Mouse (Mus musculus) cerebellum, adult 11-12 months (tissue): Measurements from ENCODE around the gene Zfp668.
"Not testable (repeated sequence)": the region's sequence is repeated elsewhere in the genome, so short reads cannot be mapped to it uniquely, and the experiment has no call there.

Source experiments
- DNase-seq: peaks from one replicate; pipeline ENCODE4 v3.0.0; 2022

Gene Zfp668

DNA sequence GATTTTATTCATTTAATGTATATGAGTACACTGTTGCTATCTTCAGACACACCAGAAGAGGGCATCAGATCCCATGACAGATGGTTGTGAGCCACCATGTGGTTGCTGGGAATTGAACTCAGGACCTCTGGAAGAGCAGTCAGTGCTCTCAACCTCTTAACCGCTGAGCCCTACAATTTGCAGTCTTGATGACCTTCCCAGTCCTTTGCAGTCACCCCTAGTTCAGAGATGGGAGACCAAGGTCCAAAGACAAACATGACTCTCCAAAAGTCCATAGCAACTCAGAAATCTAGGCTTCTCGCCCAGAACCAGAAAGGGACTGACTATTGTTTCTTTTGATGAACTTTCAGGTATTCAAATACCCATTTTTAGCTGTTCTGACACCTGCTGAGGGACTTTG is 36.6 kb downstream of the Zfp668 start:
- not testable (repeated sequence) for DNase-seq

- not testable (repeated sequence) for DNase-seq
Measured at GRCm38 (mm10) chr7:127837878-127838277, 38.8 kb downstream of the Zfp668 start.

DNA sequence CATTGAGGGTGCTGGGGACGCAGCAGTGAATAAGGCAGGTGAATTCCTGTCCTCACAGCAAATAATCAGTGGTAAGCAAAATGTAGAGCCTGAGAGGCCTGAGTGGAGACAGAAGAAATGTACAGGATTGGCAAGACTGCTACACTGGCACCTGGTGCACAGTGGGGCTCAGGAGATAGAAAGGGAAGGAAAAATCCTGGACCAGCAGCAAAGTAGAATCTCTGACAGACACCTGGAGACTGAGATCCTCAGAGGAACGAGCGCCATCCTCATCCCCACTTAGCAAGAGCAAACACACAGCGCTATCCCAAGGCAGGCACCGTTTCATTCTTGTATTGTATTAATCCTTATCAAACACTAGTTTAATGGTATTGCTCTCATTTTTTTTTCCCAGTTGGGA is 39.2 kb downstream of the Zfp668 start:
- peak; percentile 64 for DNase-seq

GRCm38 (mm10) chr7:127835550-127835949 is 41.1 kb downstream of the Zfp668 start:
- no peak for DNase-seq

- peak; percentile 83 for DNase-seq
Measured at GRCm38 (mm10) chr7:127824176-127824871, 52.3 kb downstream of the Zfp668 start, which contains the start of the genes Stx4a and Stx1b. Stx4a (plus strand) TSS chr7:127824294. Stx1b (minus strand) TSS chr7:127824549.

- peak; percentile 75 for DNase-seq
Measured at GRCm38 (mm10) chr7:127823236-127824171, 53.1 kb downstream of the Zfp668 start.

DNA sequence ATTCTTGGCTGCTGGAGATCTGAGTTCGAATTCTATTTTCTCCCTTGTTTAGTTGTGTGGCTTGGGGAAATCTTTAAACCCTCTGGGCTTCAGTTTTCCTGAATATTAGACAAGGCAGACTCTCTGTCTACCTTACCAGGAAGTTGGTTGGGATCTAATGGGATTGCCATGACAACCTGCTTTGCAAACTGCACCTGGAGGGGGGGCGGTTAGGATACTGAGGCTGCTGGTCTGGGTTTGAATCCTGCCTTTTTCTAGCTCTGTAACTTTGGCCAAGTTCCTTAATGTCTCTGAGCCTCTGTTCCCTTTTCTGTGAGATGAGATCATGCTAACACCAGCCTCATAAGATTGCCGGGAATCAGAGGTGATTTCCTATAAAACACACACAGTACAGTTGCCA is 54.1 kb downstream of the Zfp668 start:
- no peak for DNase-seq

DNA sequence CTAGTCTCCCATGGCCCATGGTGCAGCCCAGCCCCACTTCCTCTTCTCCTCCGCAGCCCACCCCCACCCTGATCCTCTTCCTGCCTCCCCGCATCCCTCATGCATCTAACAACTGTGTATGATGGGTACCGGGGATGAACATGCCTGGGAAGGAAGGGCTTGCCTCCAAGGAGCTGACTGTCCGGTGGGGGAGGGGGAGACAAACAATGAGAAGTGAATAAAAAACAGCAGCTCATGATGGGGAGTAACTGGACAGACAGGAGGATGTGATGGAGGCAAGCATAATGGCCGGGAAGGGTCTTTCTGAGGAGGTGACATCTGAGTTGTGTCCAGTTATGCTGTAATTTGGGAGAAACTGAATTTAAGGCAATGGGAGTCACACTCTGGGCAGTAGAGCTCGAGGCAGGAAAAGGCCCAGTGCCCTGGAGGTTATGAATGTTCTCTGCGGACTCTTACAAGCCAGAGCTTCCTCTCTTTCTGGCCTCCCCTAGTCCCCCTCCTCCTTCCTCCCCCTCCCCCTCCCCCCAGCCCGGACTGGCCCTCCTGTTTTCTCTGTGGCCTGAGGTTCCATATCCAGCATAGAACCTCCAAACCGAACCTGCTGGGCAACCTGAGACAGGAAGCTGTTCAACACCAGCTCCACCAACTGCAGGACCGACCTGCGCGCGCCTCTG is 55.7 kb downstream of the Zfp668 start:
- no peak for DNase-seq

- DNase-seq = peak; percentile 46
Measured at GRCm38 (mm10) chr7:127817776-127818175, 58.9 kb downstream of the Zfp668 start.

- DNase-seq = peak; percentile 51
Measured at GRCm38 (mm10) chr7:127817053-127817452, 59.6 kb downstream of the Zfp668 start.

DNA sequence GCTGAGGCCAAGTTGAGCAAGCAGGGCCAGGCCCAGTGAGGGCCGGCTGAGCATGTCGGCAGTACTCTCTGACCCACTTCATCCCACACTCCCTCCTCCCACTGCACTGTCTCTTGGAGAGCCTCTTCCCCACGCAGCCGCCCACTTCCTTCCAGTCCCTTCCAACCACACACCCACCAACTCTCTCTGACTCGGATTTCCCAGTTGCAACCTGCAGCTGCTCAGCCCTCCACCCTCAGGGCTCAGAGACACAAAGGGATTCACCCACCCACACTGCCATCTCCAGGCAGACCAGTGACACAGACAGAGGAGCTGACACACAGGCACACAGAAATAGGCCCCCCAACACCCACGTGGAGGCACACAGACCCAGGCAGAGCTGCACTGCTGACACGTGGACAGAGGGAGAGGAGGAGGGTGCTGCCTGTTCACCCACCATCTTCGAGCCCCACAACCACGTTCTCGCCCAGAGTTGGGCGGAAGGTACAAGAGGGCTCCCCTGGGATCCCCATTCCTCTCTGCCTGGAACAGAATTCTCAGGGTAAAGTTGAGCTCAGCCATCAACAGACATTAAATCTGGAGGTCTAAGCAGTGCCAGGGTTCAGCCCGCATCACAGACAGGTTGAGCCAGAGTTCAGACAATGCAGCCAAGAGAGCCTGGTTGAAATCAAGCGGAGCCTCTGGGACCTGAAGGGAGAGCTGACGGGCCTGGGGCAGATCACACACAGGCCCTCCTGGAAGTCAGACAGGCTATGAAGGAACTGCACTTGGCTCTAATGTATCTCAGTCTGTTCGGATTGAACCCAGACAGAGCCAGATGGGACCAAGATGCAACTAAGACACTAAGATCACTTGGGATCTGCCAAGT is 60.4 kb downstream of the Zfp668 start:
- DNase-seq = peak; percentile 70

- DNase-seq = peak; percentile 34
Measured at GRCm38 (mm10) chr7:127815116-127815665, 61.4 kb downstream of the Zfp668 start.

- DNase-seq = peak; percentile 97
Measured at GRCm38 (mm10) chr7:127814241-127814921, 62.2 kb downstream of the Zfp668 start.

DNA sequence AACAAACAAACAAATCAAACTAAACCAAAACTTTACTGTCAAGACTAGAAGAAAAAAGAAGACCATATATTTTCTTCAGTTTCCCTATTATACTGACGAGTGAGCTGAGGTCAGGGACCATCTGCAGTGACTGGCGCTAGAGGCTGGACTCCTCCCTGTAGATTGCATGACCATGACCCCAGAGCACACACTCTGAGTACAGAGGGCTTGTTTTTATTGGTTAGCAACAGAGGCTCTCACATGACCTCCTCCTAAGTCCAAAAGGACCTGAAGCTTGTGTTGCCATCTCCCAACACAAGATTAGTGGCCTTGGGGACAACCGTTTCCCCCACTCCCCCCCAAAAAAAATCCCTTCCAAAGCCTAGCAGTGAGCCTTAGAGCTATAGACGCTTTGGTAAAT is 62.8 kb downstream of the Zfp668 start:
- no peak for DNase-seq
